Mouse (Mus musculus) adrenal gland, postnatal 25 days (tissue): ENCODE measurements around the gene Abracl. TPM values are rescaled to one million over a fixed set of nuclear protein-coding genes. Genes with fewer than 3 reads are reported as not detected.

Experiments used
- DNase-seq: peaks from one replicate; pipeline ENCODE4 v3.0.0; 2021; ENCODE audit warnings: mixed read lengths
- long read RNA-seq: library from polyadenylated mRNA; stranded (forward); transcript quantifications from one replicate; pipeline ENCODE4 v2.0.0, GENCODE M21; 2021
- total RNA-seq: library from RNA; stranded (reverse); gene quantifications from 2 replicates; pipeline ENCODE4 v1.2.3, GENCODE M21; 2021

Gene Abracl
- 25.7 and 31.1 TPM in 2 replicates for total RNA-seq
- long read RNA-seq, transcript Abracl-201 (3 exons, 846 nt) = major isoform, 6 of 8 reads
- long read RNA-seq, partial matches to known transcripts = 0 of 8 reads
- long read RNA-seq, other reads (novel, unspliced or antisense) = 0 of 8 reads

- peak; percentile 65 for DNase-seq
Measured at GRCm38 (mm10) chr10:18022741-18023347, at the start of gene Abracl. Abracl (minus strand) TSS chr10:18023288.

GRCm38 (mm10) chr10:18072871-18073270 is 49.8 kb upstream of the Abracl start:
- DNase-seq = no peak

- no peak for DNase-seq
Measured at GRCm38 (mm10) chr10:18070616-18071015, 47.5 kb upstream of the Abracl start.

- DNase-seq = no peak
Measured at GRCm38 (mm10) chr10:18070144-18070543, 47.1 kb upstream of the Abracl start.

GRCm38 (mm10) chr10:18069576-18069975 is 46.5 kb upstream of the Abracl start:
- DNase-seq = no peak

- DNase-seq = no peak
Measured at GRCm38 (mm10) chr10:18068880-18069279, 45.8 kb upstream of the Abracl start.

GRCm38 (mm10) chr10:18067761-18068446 is 44.8 kb upstream of the Abracl start:
- DNase-seq = no peak

- DNase-seq = no peak
Measured at GRCm38 (mm10) chr10:18066031-18066439, 42.9 kb upstream of the Abracl start.

- DNase-seq = no peak
Measured at GRCm38 (mm10) chr10:18064606-18065228, 41.6 kb upstream of the Abracl start.

- DNase-seq = no peak
Measured at GRCm38 (mm10) chr10:18061533-18061932, 38.4 kb upstream of the Abracl start.

GRCm38 (mm10) chr10:18060778-18061177 is 37.7 kb upstream of the Abracl start:
- no peak for DNase-seq

- DNase-seq = no peak
Measured at GRCm38 (mm10) chr10:18059807-18060206, 36.7 kb upstream of the Abracl start.

- no peak for DNase-seq
Measured at GRCm38 (mm10) chr10:18058681-18059338, 35.7 kb upstream of the Abracl start.

- no peak for DNase-seq
Measured at GRCm38 (mm10) chr10:18056391-18056745, 33.3 kb upstream of the Abracl start.

- peak; percentile 20 for DNase-seq
Measured at GRCm38 (mm10) chr10:18055696-18056390, 32.8 kb upstream of the Abracl start, which contains the start of gene Reps1. Reps1 (plus strand) TSS chr10:18055861.

GRCm38 (mm10) chr10:18055009-18055695 is 32.1 kb upstream of the Abracl start:
- DNase-seq = peak; percentile 86

GRCm38 (mm10) chr10:18047380-18048146 is 24.5 kb upstream of the Abracl start:
- no peak for DNase-seq

GRCm38 (mm10) chr10:18046380-18046779 is 23.3 kb upstream of the Abracl start:
- no peak for DNase-seq

GRCm38 (mm10) chr10:18036849-18037248 is 13.8 kb upstream of the Abracl start:
- DNase-seq = no peak

- no peak for DNase-seq
Measured at GRCm38 (mm10) chr10:18034408-18034807, 11.3 kb upstream of the Abracl start.

- DNase-seq = peak; percentile 68
Measured at GRCm38 (mm10) chr10:18022312-18022711, 776 bp downstream of the Abracl start.
